Mouse (Mus musculus): ENCODE measurements around the gene Atp8b3. TPM values are rescaled to one million over a fixed set of nuclear protein-coding genes. Genes with fewer than 3 reads are reported as not detected.

The Atp8b3 gene
- total RNA-seq, 2 experiments from 2014 or later, result not detected

DNA sequence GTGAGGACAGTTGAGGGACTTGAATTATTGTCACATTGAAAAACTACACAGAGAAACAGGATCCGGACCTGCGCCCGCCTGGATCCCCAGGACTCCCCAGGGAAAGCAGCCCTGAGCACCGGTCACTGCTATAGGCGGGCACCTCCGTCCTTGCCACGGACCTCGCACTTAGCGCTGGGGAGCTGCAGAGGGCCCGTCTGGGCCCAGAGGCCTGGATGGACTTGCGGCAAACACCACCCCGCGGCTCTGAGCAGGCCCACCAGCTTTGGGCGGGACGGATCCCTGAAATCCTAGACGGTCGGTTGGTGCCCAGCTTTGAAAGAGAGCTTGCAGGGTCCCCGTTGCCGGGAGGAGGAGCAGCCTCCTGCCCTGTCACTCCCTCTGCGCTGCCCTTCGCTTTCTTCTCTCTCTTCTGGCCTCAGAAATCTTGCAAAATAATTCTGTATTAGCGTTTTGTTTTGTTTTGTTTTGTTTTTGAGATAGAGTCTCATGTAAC, 36.1 kb downstream of the Atp8b3 start:
- no peak for TF ChIP-seq CTCF (IDR thresholded peaks at IDR 0.05)
- intact Hi-C loops (cut with DNase I), result loop anchor here (10.0 kb wide), 1 partner anchor 128 kb away; no protein-coding TSS in a partner anchor
- no peak overlapping the region for H3K27ac ChIP-seq
- DNase-seq, result no peak
- H3K4me3 ChIP-seq, result no peak overlapping the region

DNA sequence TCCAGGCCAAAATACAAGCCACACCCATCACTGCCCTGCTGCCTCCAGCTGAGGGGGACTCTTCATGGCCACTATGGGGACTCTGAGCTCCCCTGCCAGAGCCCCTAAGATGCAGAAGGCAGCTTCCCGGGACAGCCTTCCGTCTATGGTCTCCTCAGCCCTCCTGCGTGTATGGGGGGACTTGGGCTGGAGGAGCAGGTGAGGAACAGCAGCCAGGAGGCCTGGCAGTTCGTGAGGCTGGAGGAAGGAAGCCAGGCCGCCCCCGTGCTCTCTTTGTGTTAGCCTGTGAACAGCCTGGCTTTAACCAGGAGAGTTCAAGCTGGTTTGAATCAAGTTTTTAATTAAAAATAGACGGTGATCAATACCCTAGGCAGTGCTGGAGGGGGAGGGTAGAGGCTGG, 36.6 kb downstream of the Atp8b3 start:
- DNase-seq, result no peak
- intact Hi-C loops (cut with DNase I), result loop anchor here (10.0 kb wide), 1 partner anchor 127 kb away; no protein-coding TSS in a partner anchor

DNA sequence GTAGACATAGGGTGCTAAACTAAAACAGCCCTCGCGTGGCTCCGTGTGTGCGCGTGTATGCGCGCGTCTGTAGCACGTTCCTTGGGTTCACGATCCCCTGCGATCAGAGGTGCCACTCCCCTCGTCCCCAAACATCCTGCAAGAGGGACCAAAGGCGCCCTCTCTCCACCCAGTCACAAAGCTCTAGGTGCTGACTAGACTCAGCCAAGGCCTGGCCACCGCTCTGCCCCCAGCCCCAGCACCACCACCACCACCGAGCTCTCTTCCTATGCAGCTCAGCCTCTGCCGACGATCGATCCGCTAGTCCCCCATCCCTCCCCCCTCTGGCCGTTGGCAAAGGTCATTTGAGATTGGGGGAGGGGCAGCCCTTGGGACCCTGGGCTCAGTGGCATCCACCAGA, 42.5 kb downstream of the Atp8b3 start:
- no peak overlapping the region for H3K27ac ChIP-seq
- no peak for DNase-seq
- H3K4me3 ChIP-seq, result peak overlapping the region; percentile 44; the same call in 1 of the 2 replicates
- intact Hi-C loops (cut with DNase I), result no loop called here
- TF ChIP-seq CTCF (IDR thresholded peaks at IDR 0.05), result no peak

More for the DNA sequence above, 36.6 kb downstream of the Atp8b3 start:
- no peak overlapping the region for H3K27ac ChIP-seq
- H3K4me3 ChIP-seq, result no peak overlapping the region
- TF ChIP-seq CTCF (IDR thresholded peaks at IDR 0.05), result no peak

DNA sequence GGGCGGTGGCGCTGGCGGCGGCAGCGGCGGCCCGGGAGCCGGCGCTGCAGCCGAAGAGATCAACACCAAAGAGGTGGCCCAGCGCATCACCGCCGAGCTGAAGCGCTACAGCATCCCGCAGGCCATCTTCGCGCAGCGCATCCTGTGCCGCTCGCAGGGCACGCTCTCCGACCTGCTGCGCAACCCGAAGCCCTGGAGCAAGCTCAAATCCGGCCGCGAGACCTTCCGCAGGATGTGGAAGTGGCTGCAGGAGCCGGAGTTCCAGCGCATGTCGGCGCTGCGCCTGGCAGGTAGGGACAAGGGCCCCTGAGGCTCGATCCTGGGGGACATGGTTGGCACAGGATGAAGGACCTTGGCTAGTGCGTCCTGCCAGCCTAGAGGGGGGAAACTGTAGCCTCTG, 43.0 kb downstream of the Atp8b3 start:
- intact Hi-C loops (cut with DNase I), result loop anchor here (2.0 kb wide), 1 partner anchor 19 kb away; no protein-coding TSS in a partner anchor
- peak overlapping the region; percentile 44 for H3K4me3 ChIP-seq

DNA sequence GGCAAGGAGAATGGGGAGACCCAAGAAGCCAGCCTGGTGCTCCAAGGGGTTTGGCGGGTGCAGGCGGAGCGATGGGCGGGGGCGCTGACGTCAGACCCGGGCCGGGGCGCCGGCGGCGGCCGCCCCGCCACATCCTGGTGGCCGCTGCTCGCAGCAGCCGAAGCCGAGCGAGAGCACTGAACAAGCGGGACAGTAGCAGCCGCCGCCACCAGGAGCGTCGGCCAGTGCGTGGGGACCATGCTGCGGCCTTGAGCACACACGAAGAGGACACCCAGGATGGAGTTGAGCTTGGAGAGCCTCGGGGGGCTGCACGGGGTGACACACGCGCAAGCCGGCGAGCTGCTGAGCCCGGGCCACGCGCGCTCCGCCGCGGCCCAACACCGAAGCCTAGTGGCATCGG, 44.2 kb downstream of the Atp8b3 start, which contains the start of gene Onecut3:
Gene Onecut3, plus strand, starts transcription at position 104 of the 400 bp plus-strand sequence.
- 0 out of 2 replicates have a peak, but pooled peaks have one; percentile 4 for TF ChIP-seq CTCF (IDR thresholded peaks at IDR 0.05)
- DNase-seq, result peak; percentile 62
- no peak within 1 kb of the TSS for H3K27ac ChIP-seq
- intact Hi-C loops (cut with DNase I), result loop anchor here (2.0 kb wide), 1 partner anchor 18 kb away; no protein-coding TSS in a partner anchor
- H3K4me3 ChIP-seq, result peak within 1 kb of the TSS; percentile 68

More for the DNA sequence above, 43.0 kb downstream of the Atp8b3 start:
- H3K27ac ChIP-seq, result no peak overlapping the region
- TF ChIP-seq CTCF (IDR thresholded peaks at IDR 0.05), result no peak
- DNase-seq, result no peak

DNA sequence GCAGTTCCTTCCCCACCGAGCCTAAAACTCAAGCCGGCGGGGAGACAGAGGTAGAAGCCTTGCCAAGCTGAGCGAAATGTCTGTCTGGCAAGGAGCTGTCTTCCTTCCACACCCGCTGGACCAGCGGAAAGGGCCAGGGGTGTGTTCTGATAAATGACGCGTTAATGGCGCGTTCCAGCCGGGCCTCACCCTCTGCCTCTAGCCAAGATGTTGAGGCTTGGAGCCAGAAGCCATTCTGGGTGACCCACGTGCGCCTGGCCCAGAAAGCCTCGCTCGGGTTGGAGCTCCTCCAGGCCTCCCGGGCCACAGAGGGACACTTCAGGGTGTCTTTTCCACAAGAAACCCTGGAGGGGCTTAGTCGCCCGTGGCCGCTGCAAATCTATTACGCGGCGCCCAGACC, 48.9 kb downstream of the Atp8b3 start:
- TF ChIP-seq CTCF (IDR thresholded peaks at IDR 0.05), result no peak
- Histone ChIP-seq H3K27ac (peak overlapping the region; percentile 24; the same call in 1 of the 2 replicates), H3K4me3 (peak overlapping the region; percentile 58)
- intact Hi-C loops (cut with DNase I), result no loop called here
- DNase-seq, result peak; percentile 91

DNA sequence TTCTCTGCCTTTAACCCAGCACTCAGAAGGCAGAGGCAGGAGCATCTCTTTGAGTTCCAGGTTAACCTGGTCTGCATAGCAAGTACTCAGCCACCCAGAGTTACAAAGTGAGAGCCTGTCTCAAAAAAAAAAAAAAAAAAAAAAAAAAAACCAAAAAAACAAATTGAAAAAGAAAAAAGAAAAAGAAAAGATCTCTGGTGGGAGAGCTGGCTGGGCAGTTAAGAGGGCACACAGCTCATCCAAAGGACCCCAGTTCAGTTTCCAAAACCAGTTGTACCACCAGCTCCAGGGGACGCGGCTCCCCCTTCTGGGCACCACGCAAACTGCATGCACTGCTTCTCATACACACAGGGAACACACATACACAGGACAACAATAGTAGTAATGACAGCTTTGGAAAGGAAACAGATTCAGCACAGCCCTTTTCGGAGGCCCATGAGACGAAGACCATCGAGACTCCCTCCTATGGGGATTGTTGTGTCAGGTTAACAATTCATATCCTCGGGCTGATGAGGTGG, 52.0 kb downstream of the Atp8b3 start:
- no peak for DNase-seq
- no peak overlapping the region for H3K4me3 ChIP-seq
- H3K27ac ChIP-seq, result no peak overlapping the region
- intact Hi-C loops (cut with DNase I), result no loop called here
- TF ChIP-seq CTCF (IDR thresholded peaks at IDR 0.05), result peak; percentile 30

DNA sequence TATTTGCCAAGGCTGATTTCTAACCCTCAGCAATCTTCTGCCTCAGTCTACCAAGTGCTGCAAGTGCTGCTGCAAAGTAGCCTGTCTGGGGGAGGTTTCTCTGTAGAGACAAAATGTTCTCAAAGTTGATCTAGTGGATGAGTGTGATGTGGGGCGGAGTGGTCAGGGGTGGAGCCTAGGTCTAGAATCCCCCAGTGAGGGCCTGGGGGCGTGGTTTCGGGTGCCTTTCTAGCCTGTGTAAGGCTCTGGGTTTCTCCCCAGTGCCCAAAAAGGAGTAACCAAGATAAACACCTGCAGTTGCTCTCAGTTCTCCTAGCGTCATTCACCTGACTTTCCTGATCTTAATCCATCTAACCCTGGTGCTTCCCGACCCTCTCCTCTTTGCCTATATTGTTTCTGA, 57.9 kb downstream of the Atp8b3 start:
- TF ChIP-seq CTCF (IDR thresholded peaks at IDR 0.05), result no peak
- H3K4me3 ChIP-seq, result no peak overlapping the region
- no peak overlapping the region for H3K27ac ChIP-seq
- intact Hi-C loops (cut with DNase I), result no loop called here
- no peak for DNase-seq

DNA sequence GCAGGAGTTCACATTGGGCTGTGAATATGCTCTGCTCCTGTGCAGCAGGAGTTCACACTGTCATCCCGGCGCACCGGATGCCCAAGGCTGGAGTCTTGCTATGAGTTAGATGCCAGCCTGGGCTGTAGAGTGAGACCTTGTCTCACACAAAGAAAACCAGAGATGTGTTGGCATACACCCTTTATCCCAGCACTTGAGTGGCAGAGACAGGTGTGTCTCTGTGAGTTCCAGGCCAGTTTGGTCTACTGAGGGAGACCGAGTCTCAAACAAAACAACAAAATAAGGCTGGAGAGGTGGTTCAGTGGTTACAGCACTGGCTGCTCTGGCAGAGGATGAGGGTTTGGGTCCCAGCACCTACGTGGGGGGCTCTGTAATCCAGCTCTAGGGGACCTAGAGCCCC, 60.4 kb downstream of the Atp8b3 start:
- intact Hi-C loops (cut with DNase I), result no loop called here
- TF ChIP-seq CTCF (IDR thresholded peaks at IDR 0.05), result no peak
- no peak for DNase-seq
- no peak overlapping the region for H3K4me3 ChIP-seq
- H3K27ac ChIP-seq, result no peak overlapping the region

DNA sequence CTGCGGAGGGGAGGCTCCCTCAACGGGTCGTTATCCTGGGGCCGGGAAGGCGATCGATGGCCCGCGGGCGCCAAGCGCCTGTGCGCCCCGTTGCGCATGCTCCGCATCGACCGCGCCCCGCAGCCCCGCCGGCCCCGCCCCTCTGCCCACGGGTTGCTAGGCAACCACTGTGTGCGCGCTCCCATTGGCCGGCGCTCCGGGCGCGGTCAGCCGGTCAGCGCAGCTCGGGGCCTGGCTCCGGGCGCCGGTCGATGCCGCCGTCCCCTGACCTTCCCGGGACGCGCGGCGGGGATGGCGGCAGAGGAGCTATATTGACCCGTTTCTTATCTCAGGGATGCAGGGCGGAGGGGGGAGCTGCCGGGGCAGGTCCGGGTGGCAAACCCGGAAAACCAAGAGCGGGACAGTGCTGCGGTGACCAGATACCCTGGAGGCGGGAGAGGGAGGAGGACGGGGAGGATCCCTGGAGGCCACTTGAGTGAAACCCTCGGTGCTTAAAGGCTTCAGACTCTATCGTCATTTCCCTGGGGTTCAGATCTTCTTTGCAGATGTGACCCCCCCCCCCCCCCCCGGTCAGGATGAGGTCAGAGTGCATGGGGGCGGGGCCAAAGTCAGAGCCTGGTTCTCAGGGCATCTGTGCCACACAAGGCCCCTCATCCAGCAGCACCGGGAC, 63.5 kb downstream of the Atp8b3 start:
- DNase-seq, result peak; percentile 95
- TF ChIP-seq CTCF (IDR thresholded peaks at IDR 0.05), result no peak
- peak overlapping the region; percentile 80 for H3K4me3 ChIP-seq
- H3K27ac ChIP-seq, result peak overlapping the region; percentile 85
- intact Hi-C loops (cut with DNase I), result no loop called here

Other genes starting within 250 kb of the Atp8b3 start
- 100 to 1,000 TPM; 634 to 773 TPM for gene Rps15, start 246.7 kb downstream of the Atp8b3 start, total RNA-seq (2021)
- under 1 TPM; 0.20 to 0.77 TPM for gene Apc2, start 243.1 kb downstream of the Atp8b3 start, total RNA-seq (2021)
- gene 2310011J03Rik, start 218.6 kb downstream of the Atp8b3 start, total RNA-seq (2021), result 1 to 10 TPM; 5.7 to 8.1 TPM
- gene Pcsk4, start 209.6 kb downstream of the Atp8b3 start, total RNA-seq (2021), result 1 to 10 TPM in 1 of 2 experiments, under 1 TPM in 1; 0.84 to 1.0 TPM
- 1 to 10 TPM; 1.5 to 2.5 TPM for gene Reep6, start 209.2 kb downstream of the Atp8b3 start, total RNA-seq (2021)
- 10 to 100 TPM; 26.2 to 43.3 TPM for gene Adamtsl5, start 190.7 kb downstream of the Atp8b3 start, total RNA-seq (2021)
- gene Plk5, start 182.7 kb downstream of the Atp8b3 start, total RNA-seq (2021), result under 1 TPM; 0.10 to 0.45 TPM
- 1 to 10 TPM; 4.7 to 5.1 TPM for gene Mex3d, start 151.5 kb downstream of the Atp8b3 start, total RNA-seq (2021)
- gene Mbd3, start 139.6 kb downstream of the Atp8b3 start, total RNA-seq (2021), result 100 to 1,000 TPM; 105 to 116 TPM
- 1,000 to 10,000 TPM in 1 of 2 experiments, 100 to 1,000 TPM in 1; 776 to 1,068 TPM for gene Uqcr11, start 132.3 kb downstream of the Atp8b3 start, total RNA-seq (2021)
- gene Tcf3, start 105.5 kb downstream of the Atp8b3 start, total RNA-seq (2021), result 10 to 100 TPM; 11.1 to 12.0 TPM
- gene Onecut3, start 44.3 kb downstream of the Atp8b3 start, total RNA-seq (2021), result not detected
- 10 to 100 TPM in 1 of 2 experiments, 1 to 10 TPM in 1; 9.8 to 10.4 TPM for gene Rexo1, start 22.4 kb upstream of the Atp8b3 start, total RNA-seq (2021)
- 1 to 10 TPM in 1 of 2 experiments, under 1 TPM in 1; 0.92 to 1.9 TPM for gene Klf16, start 38.2 kb upstream of the Atp8b3 start, total RNA-seq (2021)
- gene Abhd17a, start 51.2 kb upstream of the Atp8b3 start, total RNA-seq (2021), result 10 to 100 TPM; 60.6 to 61.7 TPM
- gene Scamp4, start 63.7 kb upstream of the Atp8b3 start, total RNA-seq (2021), result 10 to 100 TPM; 17.0 to 17.5 TPM
- under 1 TPM; 0.48 to 0.89 TPM for gene Adat3, start 63.8 kb upstream of the Atp8b3 start, total RNA-seq (2021)
- under 1 TPM; 0.28 to 0.38 TPM for gene Gm49322, start 66.9 kb upstream of the Atp8b3 start, total RNA-seq (2021)
- gene Csnk1g2, start 83.7 kb upstream of the Atp8b3 start, total RNA-seq (2021), result 100 to 1,000 TPM; 101 to 105 TPM
- gene Btbd2, start 117.9 kb upstream of the Atp8b3 start, total RNA-seq (2021), result 10 to 100 TPM; 34.7 to 40.0 TPM
- gene Mknk2, start 139.0 kb upstream of the Atp8b3 start, total RNA-seq (2021), result 100 to 1,000 TPM; 253 TPM
- 1 to 10 TPM; 4.9 to 5.5 TPM for gene Mob3a, start 162.9 kb upstream of the Atp8b3 start, total RNA-seq (2021)
- gene Izumo4, start 163.1 kb upstream of the Atp8b3 start, total RNA-seq (2021), result 1 to 10 TPM; 2.6 to 3.0 TPM
- gene Ap3d1, start 203.1 kb upstream of the Atp8b3 start, total RNA-seq (2021), result 10 to 100 TPM; 27.0 to 33.5 TPM
- 10 to 100 TPM; 19.9 to 23.1 TPM for gene Dot1l, start 216.1 kb upstream of the Atp8b3 start, total RNA-seq (2021)

Data from gastrocnemius, adult 2 months (tissue).